Mouse (Mus musculus) left cerebral cortex, adult 6 months (tissue): ENCODE measurements around the gene Nudt13. TPM values are rescaled to one million over a fixed set of nuclear protein-coding genes. Genes with fewer than 3 reads are reported as not detected.

Source experiments
- long read RNA-seq, 2 experiments: library from polyadenylated mRNA; unstranded; transcript quantifications; one replicate each; pipeline ENCODE4 v2.0.0; 2019 to 2020
- polyA plus RNA-seq: library from polyadenylated mRNA; unstranded; fragments of <200 nt; fragmentation: Nextera tagmentation; gene quantifications from 2 replicates; pipeline ENCODE4 v1.2.3, GENCODE M21; 2021

The Nudt13 gene
- 8.6 and 8.7 TPM in 2 replicates for polyA plus RNA-seq
- long read RNA-seq, experiment 1, transcript Nudt13-201 (9 exons, 2,494 nt), result major isoform, 8 of 62 reads
- long read RNA-seq, experiment 1, partial matches to known transcripts, result 5 of 62 reads
- long read RNA-seq, experiment 1, other reads (novel, unspliced or antisense), result 49 of 62 reads
- long read RNA-seq, experiment 2, partial matches to known transcripts, result 0 of 11 reads
- long read RNA-seq, experiment 2, other reads (novel, unspliced or antisense), result 6 of 11 reads

DNA sequence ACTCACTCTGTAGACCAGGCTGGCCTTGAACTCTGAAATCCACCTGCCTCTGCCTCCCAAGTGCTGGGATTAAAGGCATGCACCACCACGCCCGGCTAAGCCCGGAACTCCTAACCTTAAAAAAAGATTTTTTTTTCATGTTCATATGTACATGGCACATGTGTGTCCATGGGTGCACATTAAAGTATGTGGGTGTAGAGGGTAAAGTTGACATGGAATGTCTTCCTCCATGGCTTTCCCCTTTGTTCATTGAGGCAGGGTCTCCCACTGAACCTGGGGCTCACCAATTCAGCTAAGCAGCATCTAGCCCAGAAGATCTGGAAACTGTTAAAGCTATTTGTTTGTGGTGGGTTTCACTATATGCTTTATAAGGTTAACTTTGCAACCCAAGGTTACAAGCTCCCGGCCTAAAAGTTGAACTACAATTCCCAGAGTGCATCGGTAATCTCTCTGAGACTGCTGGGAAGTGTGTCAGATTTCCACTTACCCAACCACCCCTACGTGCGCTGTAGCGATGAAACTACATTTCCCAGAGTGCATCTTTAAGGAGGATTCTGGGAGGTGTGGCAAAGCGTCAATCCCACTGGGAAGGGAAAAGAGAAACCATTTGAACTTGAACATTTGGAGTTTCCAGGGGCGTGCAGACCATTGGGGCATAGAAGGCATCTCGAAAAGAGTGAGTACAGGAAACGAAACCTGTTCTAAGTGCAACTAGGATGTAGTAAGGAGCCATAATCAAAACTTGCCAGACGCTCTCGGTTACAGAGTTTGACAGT, at the start of gene Nudt13:
TSS of gene Nudt13 (plus strand) at position 581 of the 776 bp plus-strand sequence.

DNA sequence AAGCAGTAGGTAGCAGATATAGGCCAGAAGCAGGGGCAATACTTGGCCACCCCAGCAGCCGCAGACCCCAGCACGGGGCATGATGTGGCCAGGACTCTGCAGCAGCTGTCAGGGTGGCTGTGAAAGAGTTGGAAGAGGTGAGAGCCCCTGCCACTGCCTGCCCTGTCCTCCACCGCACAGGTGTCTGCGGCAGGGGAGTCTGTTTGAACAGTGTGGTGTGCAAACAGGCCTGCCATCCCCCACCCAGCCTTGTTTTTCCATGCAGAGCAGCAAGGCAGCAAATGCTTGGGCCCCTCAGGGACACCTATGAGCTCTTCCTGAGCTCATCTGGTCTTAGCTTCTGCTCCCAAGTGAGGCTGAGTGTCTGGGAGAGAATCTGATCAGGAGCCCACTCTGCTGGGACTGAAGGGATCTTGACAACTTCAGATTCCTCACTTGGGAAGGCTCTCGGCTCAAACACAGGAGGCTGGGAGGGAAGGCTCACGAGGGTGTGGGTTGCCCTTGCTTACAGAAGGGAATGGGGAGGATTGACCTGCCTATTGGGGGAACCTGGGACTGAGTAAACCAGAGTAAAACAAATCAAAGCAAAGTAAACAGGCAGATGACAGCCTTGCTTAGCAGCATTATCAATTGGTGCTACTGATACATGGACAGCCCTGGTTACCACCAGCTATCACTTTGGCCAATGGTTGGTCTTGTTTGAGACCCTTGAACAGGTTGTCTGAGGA, 25.3 kb upstream of the Nudt13 start, which contains the start of gene Kcnk16:
TSS of gene Kcnk16 (minus strand) at position 118 of the 728 bp plus-strand sequence.

DNA sequence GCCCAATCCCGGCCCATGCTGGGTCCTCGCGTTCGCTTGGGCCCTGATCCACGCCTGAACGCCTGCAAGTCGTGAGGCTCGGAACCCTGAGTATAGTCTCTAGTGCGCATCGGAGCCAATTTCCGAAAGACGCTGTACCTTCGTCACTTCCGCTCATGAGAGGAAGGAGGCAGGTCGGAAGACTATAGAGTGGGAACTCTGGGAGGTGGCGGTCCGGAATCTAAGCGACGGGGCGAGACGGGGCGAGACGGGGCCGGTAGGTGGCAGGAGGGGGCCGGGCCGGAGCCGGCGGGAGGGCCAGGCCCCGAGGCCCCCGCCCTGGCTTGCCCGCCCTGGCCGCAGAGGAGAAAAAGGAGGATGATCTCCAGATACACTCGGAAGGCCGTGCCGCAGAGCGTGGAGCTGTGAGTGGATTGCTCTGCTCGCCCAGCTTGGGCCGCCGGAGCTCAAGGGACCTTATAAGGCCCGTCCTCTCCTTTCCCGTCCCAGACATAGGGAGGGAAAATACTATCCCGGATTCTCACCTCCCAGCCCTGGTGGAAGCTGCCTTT, 53.6 kb downstream of the Nudt13 start, which contains the start of the genes Ecd and Fam149b:
TSS of gene Ecd (minus strand) at position 131 of the 551 bp plus-strand sequence.
TSS of gene Fam149b (plus strand) at position 172 of the 551 bp plus-strand sequence.

Other genes starting within 250 kb of the Nudt13 start
- gene Saysd1, start 156.2 kb upstream of the Nudt13 start, polyA plus RNA-seq, result 11.6 and 14.1 TPM in 2 replicates
- gene Kcnk5, start 112.9 kb upstream of the Nudt13 start, polyA plus RNA-seq, result 0.11 and 0.18 TPM in 2 replicates
- not detected in 2 replicates for gene Kcnk16, start 25.5 kb upstream of the Nudt13 start, polyA plus RNA-seq
- gene Ecd, start 53.4 kb downstream of the Nudt13 start, polyA plus RNA-seq, result 25.4 and 31.0 TPM in 2 replicates
- 6.5 and 8.9 TPM in 2 replicates for gene Fam149b, start 53.5 kb downstream of the Nudt13 start, polyA plus RNA-seq
- 32.6 and 36.5 TPM in 2 replicates for gene Dnajc9, start 94.2 kb downstream of the Nudt13 start, polyA plus RNA-seq
- gene Mrps16, start 98.9 kb downstream of the Nudt13 start, polyA plus RNA-seq, result 83.7 and 104 TPM in 2 replicates
- 0.93 and 1.6 TPM in 2 replicates for gene Cfap70, start 157.5 kb downstream of the Nudt13 start, polyA plus RNA-seq
- 42.5 and 51.7 TPM in 2 replicates for gene Anxa7, start 185.4 kb downstream of the Nudt13 start, polyA plus RNA-seq
- gene Mss51, start 202.2 kb downstream of the Nudt13 start, polyA plus RNA-seq, result 0.11 TPM in 1 of 2 replicates, not detected in the other